Mouse (Mus musculus) c-Kit-positive CD71-positive TER-119-positive erythroid progenitor cells, embryonic 14.5 days (primary cell): Measurements from ENCODE around the gene Entpd8.

Source experiments
- DNase-seq: peaks from one replicate; pipeline ENCODE4 v3.0.0-alpha.2; 2013; ENCODE audit warnings: low spot score

Entpd8 gene

DNA sequence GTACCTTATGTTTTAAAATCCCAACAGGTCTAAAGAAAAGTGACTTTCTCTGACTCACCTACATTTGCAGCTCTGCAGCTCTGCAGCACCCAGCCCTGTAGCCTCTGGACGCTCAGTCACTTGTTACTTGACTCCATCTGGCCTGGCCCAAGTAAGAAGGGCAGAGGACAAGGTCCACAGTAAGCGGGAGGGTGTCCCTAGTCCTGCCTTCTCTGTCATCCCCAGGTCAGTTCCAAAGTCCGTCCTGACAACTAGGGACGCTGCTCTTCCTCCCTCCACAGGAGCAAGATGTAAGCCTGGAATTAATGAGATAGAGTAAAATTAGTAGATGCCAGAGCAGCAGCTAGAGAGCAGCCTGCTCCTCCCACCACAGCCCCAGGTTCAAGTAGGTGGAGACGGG lies at the start of gene Entpd8:
Entpd8 (plus strand) TSS at position 229 of the 400 bp plus-strand sequence.
- DNase-seq, result no peak

DNA sequence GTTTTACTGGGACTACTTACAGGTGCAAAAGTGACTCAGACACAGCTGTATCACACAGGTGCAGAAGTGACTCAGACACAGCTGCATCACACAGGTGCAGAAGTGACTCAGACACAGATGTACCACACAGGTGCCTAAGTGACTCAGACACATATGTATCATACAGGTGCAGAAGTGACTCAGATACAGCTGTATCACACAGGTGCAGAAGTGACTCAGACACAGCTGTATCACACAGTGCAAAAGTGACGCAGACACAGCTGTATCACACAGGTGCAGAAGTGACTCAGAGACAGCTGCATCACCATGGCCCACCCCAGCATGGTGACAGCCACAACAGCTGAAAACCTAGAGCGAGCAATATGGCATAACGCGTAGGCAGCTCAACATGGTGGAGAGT lies 45.1 kb upstream of the Entpd8 start:
- DNase-seq, result no peak

DNA sequence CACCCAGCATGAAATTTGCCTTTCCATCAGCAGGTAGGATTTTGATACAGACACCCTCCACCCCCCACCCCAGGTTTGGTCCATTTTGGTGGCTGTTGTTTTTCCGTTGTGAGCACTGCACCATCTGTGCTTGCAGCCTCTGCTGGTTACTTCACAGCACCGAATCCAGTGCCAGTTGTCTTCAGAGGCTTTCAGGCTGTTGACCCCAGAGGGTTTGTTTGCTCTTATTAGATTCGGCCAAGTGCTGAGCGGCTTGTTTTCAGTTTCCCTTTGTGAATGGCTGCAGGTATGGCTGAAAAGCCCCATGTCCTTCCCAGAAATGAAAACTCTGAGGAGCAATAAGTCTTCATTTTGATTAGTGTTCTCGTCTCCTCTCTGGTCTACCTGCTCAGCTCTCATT lies 40.0 kb upstream of the Entpd8 start:
- DNase-seq, result no peak

DNA sequence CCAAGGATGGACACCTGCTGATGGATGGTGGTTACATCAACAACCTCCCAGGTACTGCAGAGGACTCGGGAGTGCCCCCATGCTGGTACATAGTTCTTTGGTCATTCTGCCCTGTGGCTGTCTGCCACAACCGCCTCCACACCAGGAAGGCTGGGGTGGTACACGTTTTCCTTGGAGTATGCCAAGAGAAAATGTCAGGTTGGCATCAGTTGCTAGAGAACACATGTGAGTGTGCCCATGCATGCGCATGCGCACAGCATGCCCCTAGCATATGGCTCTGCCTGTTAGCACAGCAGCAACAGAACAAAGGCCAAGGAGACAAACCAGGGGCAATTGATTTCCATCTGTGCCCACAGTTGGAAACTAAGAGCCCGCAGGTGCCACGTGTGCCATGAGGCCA lies 29.2 kb upstream of the Entpd8 start:
- no peak for DNase-seq

DNA sequence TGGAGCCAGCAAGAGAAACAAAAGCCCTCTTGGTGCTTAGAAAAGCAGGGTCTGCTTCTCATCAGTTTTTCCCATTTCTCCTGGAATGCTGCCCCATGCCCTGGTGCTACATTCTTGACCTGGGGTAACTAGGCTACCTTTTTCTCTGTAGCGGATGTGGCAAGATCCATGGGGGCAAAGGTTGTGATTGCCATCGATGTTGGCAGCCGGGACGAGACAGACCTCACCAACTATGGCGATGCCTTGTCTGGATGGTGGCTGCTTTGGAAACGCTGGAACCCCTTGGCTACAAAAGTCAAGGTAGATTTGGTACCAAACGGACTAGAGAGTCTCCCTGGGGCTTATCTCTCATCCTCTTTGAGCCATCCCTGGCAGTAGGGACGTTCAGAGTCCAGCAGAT lies 28.7 kb upstream of the Entpd8 start:
- no peak for DNase-seq

DNA sequence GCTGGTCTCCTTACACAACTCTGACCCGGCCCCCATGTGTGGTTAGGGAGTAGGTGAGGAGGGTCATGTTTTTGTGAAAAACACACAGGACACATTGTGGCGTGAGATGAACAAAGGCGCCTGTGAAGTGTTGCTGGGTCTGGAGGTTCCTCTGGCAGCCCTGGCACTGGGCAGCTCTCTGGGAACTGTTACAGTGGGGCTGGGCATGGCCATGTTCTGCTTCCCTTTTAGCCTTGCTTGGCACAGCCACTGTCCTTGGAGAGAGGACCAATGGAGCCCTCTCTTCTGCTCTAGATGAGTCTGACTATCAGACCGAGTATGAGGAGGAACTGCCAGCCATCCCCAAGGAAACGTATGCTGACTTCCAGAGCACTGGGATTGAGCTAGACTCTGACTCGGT lies 27.0 kb upstream of the Entpd8 start:
- no peak for DNase-seq

DNA sequence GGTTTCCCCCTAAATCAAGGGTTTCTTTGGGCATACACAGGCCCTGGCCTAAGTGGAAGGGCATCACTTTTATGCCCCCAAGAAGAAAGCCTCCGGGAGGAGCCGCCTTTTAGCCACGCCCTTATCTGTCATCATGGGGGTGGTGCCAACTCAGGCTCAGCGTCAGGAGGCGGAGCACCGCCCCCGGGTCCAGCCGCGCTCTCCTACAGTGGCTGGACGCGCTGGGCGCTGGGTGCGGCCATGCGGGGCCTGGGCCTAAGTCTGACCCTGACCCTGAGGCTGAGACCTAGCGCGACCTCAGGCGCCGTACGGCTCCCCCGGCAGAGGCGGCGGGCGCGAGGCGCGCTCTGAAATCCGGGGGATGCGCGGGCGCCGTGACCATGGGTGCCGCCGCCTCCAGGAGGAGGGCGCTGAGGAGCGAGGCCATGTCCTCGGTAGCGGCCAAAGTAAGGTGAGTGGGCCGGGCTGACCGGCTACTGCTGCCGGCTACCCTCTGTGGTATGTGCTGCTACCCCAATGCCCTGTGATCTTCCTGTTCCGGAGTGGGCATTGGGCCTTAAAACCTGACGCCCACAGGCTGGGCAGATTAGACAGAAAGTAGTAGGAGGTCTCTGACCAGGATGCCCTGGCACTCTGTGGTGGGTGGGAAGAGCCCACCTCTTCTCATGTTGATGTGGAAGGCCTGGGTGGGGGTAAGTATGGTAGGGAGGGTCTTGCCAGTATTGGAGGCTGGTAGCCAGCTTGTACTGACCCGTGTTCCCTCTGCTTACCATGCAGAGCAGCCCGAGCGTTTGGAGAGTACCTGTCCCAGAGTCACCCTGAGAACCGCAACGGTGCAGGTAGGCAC lies 25.7 kb upstream of the Entpd8 start, which contains the start of gene Nsmf:
Nsmf (plus strand) TSS at position 135 of the 847 bp plus-strand sequence.
- DNase-seq, result peak; percentile 76

DNA sequence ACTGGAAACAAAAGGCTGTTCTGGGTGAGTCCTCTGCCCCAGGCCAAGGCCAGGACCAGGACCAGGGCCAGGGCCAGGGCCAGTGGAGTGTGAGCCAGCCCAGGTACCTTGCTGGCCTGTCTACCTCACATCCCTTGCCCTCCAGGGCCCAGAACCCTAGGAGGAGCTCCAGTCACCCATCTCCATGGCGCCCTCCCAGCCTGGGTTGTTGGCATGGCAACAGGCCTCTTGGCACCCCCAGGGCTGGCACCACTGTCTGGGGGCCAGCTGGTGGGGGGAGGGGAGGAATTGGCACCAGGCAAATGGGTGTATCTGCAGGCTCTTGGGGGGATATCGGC lies 25.1 kb upstream of the Entpd8 start:
- DNase-seq, result no peak

DNA sequence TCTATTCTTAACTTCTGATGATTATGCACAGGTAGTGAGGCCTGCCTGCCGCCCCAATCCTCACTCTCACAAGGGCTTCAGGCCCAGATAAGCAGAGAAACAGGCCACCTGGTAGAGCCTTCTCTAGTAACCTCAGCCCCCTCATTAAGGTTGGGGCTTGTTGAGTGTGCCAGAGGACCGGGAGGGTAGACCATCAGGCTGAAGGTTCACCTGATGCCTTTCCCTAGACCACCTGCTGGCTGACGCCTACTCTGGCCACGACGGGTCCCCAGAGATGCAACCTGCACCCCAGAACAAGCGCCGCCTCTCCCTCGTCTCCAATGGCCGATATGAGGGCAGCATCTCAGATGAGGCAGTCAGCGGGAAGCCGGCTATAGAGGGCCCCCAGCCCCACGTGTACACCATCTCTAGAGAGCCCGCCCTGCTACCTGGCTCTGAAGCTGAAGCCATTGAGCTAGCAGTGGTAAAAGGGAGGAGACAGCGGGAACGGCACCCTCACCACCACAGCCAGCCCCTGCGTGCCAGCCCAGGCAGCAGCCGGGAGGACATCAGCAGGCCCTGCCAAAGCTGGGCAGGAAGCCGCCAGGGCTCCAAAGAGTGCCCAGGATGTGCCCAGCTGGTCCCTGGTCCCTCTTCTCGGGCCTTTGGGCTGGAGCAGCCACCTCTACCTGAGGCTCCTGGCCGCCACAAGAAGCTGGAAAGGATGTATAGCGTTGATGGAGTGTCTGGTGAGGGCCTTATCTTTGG lies 24.5 kb upstream of the Entpd8 start:
- no peak for DNase-seq

DNA sequence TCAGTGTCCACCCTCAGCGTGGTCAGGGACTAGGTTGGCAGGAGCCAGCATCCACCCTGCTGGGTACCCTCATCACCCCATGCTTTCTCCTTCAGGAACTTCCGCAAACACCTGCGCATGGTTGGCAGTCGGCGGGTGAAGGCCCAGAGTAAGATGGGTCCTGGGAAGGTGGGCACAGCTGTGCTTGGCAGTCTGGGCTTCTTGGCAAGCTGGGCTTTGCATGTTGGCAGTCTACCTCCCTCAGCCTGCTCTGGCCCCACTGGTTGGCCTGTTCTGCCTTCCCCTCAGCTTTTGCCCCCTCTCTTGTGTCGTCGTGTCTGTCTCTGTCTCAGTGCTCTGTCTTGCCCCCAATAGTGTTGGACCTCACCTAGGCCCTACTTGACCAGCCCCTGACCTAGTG lies 21.2 kb upstream of the Entpd8 start:
- no peak for DNase-seq

DNA sequence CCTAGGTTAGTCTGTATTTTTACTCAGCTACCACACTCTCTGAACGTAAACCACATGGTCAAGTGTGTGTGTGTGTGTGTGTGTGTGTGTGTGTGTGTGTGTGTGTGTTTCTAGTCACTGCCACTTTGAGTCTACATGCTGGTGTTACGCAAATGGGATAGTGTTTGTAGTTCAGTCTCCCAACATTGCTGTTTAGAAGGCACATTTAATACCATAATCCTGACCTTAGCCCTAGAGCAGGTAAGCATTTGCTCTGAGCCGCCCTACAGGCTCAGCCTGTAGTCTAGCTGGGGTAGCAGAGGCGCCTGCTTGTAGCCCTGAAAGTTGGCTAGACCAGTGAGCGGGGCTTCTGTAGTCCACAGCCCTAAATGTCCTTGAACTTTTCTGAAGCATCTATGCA lies 16.6 kb upstream of the Entpd8 start:
- no peak for DNase-seq

DNA sequence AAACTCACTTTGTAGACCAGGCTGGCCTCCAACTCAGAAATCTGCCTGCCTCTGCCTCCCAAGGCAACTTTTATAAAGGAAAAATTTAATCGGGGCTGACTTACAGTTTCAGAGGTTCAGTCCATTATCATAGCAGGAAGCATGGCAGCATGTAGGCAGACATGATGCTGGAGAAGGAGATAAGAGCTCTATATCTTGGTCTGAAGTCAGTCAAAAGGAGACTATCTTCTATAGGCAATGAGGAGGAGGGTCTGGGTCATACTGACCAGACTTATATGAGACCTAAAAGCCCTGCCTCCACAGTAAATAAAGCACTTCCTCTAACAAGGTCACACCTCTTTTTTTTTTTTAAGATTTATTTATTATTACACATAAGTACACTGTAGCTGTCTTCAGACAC lies 15.8 kb upstream of the Entpd8 start:
- DNase-seq, result no peak

DNA sequence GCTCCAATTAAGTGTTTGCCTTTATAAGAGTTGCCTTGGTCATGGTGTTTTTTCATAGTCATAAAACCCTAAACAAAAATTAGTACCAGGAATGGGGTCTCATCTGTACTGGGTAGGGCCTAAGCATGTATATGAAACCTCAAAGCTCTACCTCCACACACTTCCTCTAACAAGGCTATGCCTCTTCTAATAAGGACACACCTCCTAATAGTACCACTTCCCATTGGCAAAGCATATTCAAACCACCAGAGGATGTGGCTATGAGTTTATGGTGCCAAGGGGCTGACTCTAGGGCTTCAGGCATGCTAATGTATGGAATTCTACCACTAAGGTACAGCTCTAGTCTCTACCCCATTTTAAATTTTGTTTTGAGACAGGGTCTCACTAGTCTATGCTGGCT lies 14.6 kb upstream of the Entpd8 start:
- DNase-seq, result no peak

DNA sequence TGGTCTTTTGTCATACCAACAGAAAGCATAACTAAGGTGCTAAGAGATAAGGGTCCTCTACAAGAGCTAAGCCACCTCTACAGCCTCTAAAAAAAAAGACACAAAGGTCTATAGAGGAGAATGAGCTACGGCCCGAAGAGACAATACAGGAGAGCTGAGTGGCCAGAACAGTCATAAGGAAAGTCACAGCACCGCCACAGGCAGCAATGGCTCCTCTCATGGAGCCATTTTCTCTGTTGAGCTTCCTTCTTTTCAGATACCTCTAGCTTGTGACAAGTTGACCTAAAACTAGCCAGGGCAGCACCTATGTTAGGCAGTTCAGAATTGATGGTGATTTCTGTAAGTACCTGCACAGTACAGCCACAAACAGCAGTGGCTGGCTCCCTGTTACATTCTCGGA lies 13.6 kb upstream of the Entpd8 start:
- no peak for DNase-seq

DNA sequence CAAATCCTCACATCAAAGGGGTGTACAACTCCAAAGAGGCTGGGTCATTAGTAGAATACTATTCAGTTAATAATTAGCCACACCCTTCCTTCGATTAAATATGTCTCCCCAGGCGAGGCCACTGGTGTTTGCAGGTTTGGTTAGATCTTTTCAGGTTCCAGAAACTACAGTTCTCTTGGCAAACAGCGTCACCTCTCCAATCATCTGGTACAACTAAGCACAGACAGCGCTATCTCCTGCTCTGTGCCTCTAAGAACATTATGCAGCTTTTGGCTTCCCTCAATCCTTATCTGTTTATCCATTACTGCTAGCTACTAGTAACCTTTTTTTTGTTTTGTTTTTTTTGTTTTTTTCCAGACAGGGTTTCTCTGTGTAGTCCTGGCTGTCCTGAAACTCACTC lies 10.6 kb upstream of the Entpd8 start:
- no peak for DNase-seq

DNA sequence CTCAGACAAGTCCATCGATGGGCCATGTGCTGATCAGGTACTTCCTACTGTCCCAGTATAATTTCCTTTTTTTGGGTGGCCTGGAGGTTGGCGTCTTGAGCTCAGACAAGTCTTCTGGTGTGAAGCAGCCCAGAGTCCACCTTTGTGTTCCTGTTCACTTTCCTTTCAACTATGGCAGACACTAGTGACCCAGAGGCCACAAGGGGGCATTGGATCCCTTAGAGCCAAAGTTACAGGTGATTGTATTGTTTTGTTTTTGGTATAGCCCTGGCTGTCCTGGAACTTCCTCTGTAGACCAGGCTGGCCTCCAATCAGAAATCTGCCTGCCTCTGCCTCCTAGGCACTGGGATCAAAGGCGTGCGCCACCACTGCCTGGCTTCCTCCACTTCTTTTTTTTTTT lies 7.7 kb upstream of the Entpd8 start:
- no peak for DNase-seq

DNA sequence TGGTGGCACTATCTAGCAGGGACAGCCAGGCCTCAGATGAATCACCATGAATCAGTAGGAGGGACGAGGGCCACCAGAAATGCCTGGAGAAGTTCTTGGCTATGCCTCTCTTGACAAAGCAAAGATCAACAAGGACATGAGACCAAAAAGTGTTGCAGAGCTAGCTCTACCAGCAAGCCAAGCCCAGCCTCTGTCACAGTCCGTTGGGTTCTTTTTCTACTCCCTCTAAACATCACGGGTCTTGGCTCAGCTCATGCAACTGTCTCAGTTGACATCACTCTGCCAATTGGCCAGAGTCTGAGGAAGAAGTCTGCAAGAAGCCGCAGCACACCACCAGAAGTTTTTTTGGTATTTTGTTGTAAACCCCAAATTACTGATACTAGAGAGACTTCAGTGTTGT lies 4.6 kb upstream of the Entpd8 start:
- no peak for DNase-seq

DNA sequence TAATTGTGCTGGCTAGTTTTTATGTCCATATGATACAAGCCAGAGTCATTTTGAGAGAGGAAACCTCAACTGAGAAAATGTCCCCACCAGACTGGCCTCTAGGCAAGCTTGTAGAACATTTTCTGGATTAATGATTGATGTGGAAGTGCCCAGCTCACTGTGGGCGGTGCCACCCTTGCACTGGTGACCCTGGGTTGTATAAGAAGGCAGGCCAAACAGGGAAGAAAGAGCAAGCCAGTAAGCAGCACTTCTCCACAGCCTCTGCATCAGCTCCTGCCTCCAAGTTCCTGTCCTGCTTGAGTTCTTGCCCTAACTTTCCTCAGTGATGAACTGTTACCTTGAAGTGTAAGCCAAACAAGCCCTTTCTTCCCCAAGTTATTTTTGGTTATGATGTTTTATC lies 1.1 kb upstream of the Entpd8 start:
- no peak for DNase-seq

DNA sequence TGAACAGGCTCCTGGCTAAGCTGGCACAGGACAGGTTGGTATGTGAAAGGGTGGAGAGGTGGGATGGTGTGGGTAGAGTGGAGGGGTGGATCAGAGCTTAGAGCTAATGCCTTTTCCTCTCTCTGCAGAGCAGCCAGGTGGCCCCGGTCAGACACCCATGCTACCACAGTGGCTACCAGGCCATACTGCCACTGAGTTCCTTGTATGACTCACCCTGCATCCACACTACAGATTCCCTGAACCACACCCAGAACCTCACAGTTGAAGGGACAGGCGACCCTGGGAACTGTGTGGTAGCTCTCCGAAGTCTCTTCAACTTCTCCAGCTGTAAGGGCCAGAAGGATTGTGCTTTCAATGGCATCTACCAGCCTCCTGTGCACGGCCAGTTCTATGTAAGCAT lies 3.6 kb downstream of the Entpd8 start:
- DNase-seq, result no peak

DNA sequence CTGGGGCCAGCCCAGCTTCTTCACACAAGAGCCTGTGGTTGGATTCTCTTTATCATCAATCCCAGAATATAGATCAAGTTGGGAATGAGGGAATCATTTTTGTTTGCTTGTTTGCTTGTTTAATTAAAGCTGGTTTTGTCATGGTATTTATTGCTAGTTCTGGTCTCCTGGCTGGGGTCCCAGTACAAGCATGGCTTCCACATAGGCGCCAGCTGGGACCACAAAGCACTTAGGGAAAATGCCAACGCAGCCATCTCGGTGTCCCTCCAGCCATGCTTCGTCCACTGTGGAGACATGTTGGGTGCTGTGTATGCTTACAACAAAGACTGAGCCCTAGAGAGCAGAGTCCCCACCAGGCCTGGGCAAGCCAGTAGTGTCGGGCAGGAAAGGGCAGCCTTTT lies 5.5 kb downstream of the Entpd8 start:
- no peak for DNase-seq

DNA sequence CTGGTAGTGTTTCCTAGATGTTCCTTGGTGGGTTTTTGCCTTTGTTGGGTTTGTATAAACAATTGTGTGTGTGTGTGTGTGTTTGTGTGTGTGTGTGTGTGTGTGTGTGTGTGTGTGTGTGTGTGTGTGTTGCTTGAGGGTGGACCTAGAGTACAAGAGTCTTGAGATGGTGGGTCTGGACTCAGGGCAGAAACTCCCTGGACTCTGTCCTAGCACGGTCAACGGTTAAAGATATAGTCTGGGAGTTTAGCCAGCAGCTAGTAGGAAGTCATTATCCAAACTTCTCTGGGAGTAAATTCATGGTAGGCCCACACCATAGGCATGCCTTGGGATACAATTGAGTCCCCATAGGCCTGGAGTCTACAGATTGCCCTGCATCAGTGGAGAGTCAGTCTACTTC lies 7.7 kb downstream of the Entpd8 start:
- DNase-seq, result no peak

DNA sequence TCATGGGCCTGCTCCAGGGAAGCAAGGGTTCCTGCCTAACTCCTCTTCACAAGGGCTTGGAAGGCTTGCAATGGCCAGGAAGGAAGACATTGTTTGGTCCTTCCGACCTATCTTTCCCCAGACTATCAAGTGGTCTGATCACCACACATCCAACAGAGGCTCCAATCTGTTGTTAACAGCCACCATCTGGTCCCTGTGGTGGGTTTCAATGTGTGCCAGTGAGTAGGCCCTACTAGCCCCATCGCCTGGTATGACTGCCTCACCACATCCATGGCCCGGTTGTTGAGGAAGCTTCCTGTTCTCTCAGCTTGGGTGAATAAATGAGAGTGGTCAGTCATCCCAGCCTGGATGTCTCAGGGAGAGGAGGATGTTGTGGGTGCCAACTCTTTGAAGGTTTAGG lies 8.5 kb downstream of the Entpd8 start:
- no peak for DNase-seq

DNA sequence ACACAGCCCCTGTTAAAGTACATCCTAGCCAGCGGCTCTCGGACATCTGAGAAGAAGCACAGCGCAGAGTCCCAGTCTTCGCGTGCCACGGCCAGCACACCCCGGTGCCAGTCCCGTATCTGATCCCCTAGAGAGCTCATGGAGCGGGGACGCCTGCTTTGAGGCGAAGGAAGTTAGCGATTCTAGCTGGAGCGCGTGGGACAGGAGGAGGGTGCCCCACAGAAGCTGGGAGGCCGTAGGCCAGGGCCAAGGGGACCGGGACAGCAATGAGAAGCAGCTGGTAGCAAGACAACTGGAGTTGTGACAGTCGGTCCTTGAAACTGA lies 14.6 kb downstream of the Entpd8 start:
- no peak for DNase-seq
